Mouse (Mus musculus) lung, adult 2 months (tissue): Measurements from ENCODE around the gene Nphs1. TPM values are rescaled to one million over a fixed set of nuclear protein-coding genes. Genes with fewer than 3 reads are reported as not detected.

Experiments
- DNase-seq: peaks from one replicate; pipeline ENCODE4 v3.0.0; 2022
- H3K4me1 ChIP-seq: fragments of 200-500 bp; 2 replicates; pipeline ENCODE4 v1.6.1; 2011; ENCODE audit warnings: low read length; ENCODE audit not compliant: control insufficient read depth, insufficient read depth
- H3K4me3 ChIP-seq: fragments of 200-500 bp; replicated peaks from 2 replicates; pipeline ENCODE3; 2011; ENCODE audit warnings: low read depth, mild to moderate bottlenecking, control low read depth, low read length; ENCODE audit errors: extremely low read depth
- CTCF ChIP-seq: fragments of 200-500 bp; IDR thresholded peaks from 2 replicates; pipeline ENCODE4 v1.5.1; 2011; ENCODE audit warnings: mild to moderate bottlenecking, low read length, control low read depth; ENCODE audit not compliant: insufficient read depth
- POLR2A ChIP-seq: fragments of 200-500 bp; IDR thresholded peaks from 2 replicates; pipeline ENCODE4 v1.6.1; 2011; ENCODE audit warnings: low read depth, mild to moderate bottlenecking, control low read depth, low read length, borderline replicate concordance; ENCODE audit errors: extremely low read depth
- WGBS: fragments of 180-500 bp; shearing (Covaris S2); methylation state at CpG from one replicate; pipeline ENCODE4 v1.1.7; 2018; 5-methylcytosine and 5-hydroxymethylcytosine counted together
- polyA plus RNA-seq: library from polyadenylated mRNA; depleted of rRNA; stranded (reverse); fragments of >200 nt; gene quantifications from 2 replicates; pipeline ENCODE4 v1.2.3, GENCODE M21; 2012; rRNA removed

Nphs1 gene
- not detected in 2 replicates for polyA plus RNA-seq

DNA sequence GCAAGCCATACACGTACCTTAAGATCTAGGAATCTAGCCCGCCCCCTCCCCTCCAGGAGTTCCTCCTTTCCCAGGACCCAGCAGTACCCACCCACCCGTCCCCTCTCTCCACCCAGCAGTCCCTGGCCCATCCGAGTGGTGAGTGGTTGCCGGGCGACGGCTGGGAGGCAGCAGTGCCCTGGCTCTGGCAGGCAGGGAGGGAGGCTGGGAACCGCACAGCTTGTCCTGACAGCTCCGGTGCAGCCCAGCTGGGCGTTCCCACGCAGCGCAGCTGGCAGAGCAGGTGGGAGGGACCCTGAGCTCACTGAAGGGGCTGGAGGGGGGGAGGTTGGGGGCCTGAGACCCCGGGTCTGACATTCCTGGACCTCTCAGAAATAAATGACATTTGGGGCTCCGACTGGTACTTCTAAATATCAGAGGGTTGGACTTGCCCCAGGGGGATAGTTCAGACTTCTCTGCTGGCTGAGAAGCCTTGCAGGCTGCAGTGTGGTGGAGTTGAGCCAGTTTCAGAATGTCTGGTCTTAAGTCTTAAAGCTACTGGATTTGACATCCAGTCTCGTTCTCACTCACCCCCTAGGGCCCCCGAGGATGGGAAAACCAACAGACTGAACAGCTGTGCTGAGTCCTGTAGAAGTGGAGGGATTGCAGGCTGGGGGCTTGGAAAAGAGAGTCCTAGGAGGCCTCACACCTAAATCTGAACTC is at the start of gene Nphs1, which contains the start of gene Kirrel2:
Gene Nphs1, plus strand, starts transcription at position 687 of the 702 bp plus-strand sequence.
Gene Kirrel2, minus strand, starts transcription at position 62 of the 702 bp plus-strand sequence.
- no peak within 1 kb of the TSS for H3K4me3 ChIP-seq
- H3K4me1 ChIP-seq: no peaks in the 10 kb centered on the region
- DNase-seq: no peak
- TF ChIP-seq CTCF (no peak), POLR2A (no peak)
- WGBS: 6% methylated on average over 16 of the region's 16 CpGs

DNA sequence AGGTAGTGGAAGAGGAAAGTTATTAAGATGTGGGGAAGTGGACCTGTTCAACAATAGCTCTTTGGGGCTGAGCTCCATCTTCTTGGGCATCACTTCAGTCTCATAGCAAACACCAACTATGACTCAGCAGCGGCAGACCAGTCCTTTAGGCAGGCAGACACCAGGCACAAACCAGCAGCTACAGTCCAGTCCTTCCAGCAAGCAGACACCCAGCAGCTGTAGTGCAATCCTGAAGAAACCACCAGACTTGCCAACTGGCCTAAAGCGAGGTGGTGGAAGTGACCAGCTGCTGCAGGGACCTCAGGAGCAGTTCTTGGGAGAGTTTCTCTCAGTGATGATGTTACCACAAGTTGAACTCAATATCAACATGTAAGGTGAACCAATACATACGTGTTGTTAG is 49.5 kb upstream of the Nphs1 start:
- H3K4me3 ChIP-seq: no peak overlapping the region
- no peaks in the 10 kb centered on the region for H3K4me1 ChIP-seq
- DNase-seq: no peak
- TF ChIP-seq POLR2A (no peak), CTCF (no peak)
- WGBS: 76% methylated on average over 3 of the region's 3 CpGs

DNA sequence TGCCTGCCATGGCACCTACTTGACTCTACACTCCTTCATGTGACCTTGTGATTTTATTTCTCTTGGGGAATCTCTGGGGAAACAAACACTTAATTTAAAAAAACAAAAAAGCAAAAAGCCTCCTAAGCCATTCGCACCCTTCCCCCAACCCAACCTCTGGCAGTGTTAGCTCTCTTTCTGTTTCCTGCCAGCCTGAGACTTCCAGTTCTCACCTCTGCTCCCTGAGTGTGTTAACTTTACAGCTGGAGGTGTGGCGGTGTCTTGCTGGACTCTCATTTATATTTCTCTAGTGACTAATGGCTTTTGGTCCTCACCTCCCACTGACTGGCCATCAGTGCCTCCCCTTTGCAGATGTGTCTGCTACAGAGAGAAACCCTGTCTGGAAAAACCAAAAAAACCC is 48.3 kb upstream of the Nphs1 start:
- Histone ChIP-seq H3K4me1 (no peaks in the 10 kb centered on the region), H3K4me3 (no peak overlapping the region)
- no peak for DNase-seq
- TF ChIP-seq POLR2A (no peak), CTCF (no peak)
- WGBS: 39% methylated on average over 2 of the region's 2 CpGs

DNA sequence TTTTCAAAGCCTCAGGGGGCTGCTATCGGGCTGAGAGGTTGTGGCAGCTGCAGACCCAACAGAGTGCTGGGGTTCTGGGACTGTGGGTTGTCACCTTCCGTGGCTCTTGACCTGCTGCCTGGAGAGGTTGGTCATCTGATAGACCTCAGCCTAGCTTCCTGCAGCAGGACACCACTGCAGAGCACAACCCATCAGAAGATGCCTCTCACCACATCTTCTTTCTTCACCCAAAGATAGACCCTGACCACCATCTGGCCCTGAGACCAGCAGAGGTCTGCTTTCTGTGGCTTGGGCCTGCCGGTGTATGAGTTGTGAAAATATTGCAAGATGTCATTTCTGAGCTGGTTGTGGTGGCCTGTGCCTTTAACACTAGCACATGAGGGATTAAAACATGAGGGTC is 47.1 kb upstream of the Nphs1 start:
- H3K4me3 ChIP-seq: no peak overlapping the region
- DNase-seq: no peak
- WGBS: 71% methylated on average over 3 of the region's 3 CpGs
- TF ChIP-seq CTCF (no peak), POLR2A (no peak)
- H3K4me1 ChIP-seq: no peaks in the 10 kb centered on the region

DNA sequence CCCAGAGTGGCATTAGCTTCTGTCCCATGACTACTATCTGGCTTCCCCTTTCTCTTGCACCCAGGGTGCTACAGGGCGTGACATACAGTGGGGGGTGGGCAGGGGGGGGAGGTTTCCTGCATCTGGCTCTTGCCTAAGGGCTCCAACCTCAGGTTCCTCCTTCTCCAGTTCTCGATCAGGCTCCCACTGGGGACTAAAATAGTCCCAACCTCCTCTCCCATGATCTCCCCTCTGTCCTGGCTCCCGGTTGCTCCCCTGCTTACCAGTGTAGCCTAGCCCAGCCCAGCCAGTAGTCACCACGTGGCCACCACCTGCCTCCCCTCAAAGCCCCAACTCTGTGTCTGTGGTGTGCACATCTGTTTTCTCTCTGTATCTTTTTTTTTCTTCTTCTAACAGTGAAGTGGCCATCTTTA is 45.4 kb upstream of the Nphs1 start:
- no peaks in the 10 kb centered on the region for H3K4me1 ChIP-seq
- no peak for TF ChIP-seq CTCF
- TF ChIP-seq POLR2A: no peak
- 45% methylated on average over 4 of the region's 4 CpGs for WGBS
- no peak overlapping the region for H3K4me3 ChIP-seq
- no peak for DNase-seq

DNA sequence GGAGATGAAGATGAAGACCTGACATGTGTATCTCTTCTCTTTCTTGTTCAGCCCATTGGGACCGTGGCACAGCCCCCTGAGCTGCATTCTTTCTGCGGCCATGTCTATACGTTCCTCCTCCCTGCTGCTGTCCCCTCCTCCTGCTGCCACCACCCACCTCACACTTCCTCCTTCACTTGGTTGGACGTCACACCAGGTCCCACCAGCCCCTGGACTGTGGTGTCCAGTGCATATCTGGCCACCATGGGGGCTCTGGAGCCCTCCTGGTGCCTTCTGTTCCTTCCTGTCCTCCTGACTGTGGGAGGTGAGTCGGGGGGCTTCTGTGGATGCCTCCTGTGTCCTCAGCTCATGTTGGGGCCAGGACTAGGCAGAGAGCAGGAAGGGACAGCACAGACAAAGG is 44.5 kb upstream of the Nphs1 start, which contains the start of gene Tyrobp:
Gene Tyrobp, plus strand, starts transcription at position 165 of the 400 bp plus-strand sequence.
- Histone ChIP-seq H3K4me1 (no peaks in the 10 kb centered on the region), H3K4me3 (peak within 1 kb of the TSS; percentile 36)
- DNase-seq: no peak
- peak; percentile 65; the same call in 1 of the 2 replicates for TF ChIP-seq POLR2A
- no peak for TF ChIP-seq CTCF
- 45% methylated on average over 5 of the region's 5 CpGs for WGBS

DNA sequence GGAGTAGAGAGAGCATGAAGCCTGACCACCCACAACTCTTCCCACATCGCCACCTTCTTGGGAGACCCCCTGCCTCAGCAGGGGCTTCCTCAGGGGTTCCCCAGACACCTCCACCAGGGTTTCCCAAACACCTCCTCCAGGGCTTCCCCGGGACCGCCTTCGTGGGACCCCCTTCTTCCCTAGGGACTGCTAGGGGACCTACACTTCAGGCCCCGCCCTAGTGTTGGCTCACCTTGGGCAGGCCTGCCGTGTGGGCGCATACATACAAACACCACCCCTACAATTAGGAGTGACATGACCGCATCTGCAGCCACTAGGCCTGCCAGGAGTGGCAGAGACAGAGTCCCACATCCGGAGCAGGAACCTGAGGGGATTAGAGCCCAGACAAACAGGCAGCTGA is 40.3 kb upstream of the Nphs1 start:
- no peak for DNase-seq
- Histone ChIP-seq H3K4me1 (no peaks in the 10 kb centered on the region; the same call in 1 of the 2 replicates), H3K4me3 (no peak overlapping the region)
- WGBS: 57% methylated on average over 9 of the region's 9 CpGs
- TF ChIP-seq POLR2A: no peak
- no peak for TF ChIP-seq CTCF

DNA sequence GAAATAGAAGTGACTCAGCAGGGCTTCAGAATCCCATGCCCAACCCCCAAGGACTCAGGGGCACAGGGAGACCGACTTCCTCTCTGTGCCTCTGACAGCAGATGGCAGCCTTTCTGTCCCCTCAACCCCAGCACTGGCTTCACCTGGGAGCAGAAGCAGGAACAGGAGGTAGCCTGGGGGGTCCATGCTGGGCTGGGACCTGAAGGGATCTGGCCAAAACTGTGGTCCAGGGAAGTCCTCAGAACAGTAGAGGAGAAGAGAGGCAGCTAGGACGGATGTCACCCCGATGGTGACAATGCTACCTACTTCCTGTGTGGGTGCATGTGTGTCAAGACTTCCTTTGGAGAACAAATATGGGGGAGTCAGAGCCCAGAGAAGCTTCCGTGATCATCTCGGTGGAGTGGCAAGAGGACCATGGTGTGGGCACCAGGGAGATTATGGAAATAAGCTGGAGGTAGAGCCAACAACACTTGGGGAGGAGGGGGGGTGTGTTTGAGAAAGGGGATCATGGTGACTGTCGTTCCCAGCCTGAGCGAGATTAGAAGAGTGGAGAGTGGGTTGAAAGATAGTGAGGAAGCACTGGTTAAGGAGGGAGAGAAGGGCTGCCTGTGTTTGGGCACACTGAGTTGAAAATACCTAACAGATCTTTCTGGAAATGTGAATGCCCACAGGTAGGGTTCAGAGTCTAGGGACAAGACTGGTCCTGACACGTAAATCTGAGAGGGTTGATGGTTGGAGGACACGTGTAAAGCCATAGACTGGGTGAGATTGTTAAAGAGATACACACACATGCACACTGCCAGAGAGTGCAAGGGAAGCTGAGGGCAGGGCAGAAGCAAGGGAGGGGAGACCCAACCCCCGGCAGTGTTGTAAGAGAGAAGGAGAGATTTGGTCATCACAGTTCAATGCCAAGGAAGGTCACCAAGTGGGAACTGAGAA is 38.3 kb upstream of the Nphs1 start, which contains the start of gene Hcst:
Gene Hcst, minus strand, starts transcription at position 294 of the 939 bp plus-strand sequence.
- WGBS: 46% methylated on average over 10 of the region's 10 CpGs
- no peak for TF ChIP-seq CTCF
- no peak for TF ChIP-seq POLR2A
- DNase-seq: no peak
- Histone ChIP-seq H3K4me1 (no peaks in the 10 kb centered on the region; the same call in 1 of the 2 replicates), H3K4me3 (peak within 1 kb of the TSS; percentile 35)

DNA sequence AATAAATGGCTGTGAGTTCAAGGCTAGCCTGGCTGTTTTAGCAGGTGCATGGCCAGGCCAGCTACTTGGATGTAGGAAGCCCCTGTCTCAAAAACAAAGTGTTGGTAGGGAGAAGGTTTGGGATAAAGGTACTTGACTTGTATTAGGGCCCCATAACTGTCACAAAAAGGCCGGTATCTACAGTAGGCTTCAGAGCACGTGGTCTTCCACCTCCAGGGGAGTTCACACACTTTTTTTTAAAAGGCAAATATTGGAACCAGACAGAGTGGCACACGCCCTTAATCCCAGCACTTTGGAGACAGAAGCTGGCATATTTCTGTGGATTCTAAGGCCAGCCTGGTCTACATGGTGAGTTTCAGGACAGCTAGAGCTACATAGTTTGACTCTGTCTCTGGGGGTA is 37.4 kb upstream of the Nphs1 start:
- no peak overlapping the region for H3K4me3 ChIP-seq
- no peaks in the 10 kb centered on the region; the same call in 1 of the 2 replicates for H3K4me1 ChIP-seq
- TF ChIP-seq POLR2A: no peak
- no peak for TF ChIP-seq CTCF
- WGBS: 56% methylated on average over 3 of the region's 3 CpGs
- DNase-seq: no peak
